7 mouse cellular contexts compared by ENCODE assay signal in genomic region chr19:57124138-57124519, GRCm38 (mm10).
A peak's percentile ranks its signal among the peaks of the same experiment; 100 is the strongest.
DNase-seq lines count a peak whose midpoint lies in the region; ATAC-seq and TF ChIP-seq lines count a peak whose summit lies in the region.

No protein-coding gene starts in this region.

- DNase-seq in kidney, adult 2 months = no peak
- no peak for DNase-seq in kidney, postnatal 4 days
- DNase-seq in frontal cortex, adult 2 months (ENCODE audit: extremely low spot score in 1 of 2, low spot score in 1 of 2) = no peak
- no peak for DNase-seq in left cerebral cortex, postnatal 14 days (ENCODE audit: low spot score in 2 of 2)

- no peak overlapping the region for H3K4me3 ChIP-seq in kidney, adult 2 months (ENCODE audit: insufficient read depth, low read depth, low read length)
- no peak overlapping the region for H3K4me3 ChIP-seq in bone marrow, adult 2 months (replicated peaks; ENCODE audit: control insufficient read depth, low read depth, low read length)
- H3K4me3 ChIP-seq in cortical plate, adult 2 months (ENCODE audit: insufficient read depth, low read length) = no peak overlapping the region
- no peak overlapping the region for H3K4me3 ChIP-seq in limb, embryonic 13.5 days

- no peak overlapping the region for H3K4me2 ChIP-seq in limb, embryonic 13.5 days (replicated peaks)

- peak overlapping the region; percentile 41 for H3K27ac ChIP-seq in kidney, adult 2 months (ENCODE audit: insufficient read depth, low read depth, low read length)
- peak overlapping the region; percentile 91 for H3K27ac ChIP-seq in bone marrow, adult 2 months (ENCODE audit: control insufficient read depth, insufficient read depth, low read depth, low read length, poor library complexity)
- peak overlapping the region; percentile 48; the same call in 1 of the 2 replicates for H3K27ac ChIP-seq in cortical plate, adult 2 months (ENCODE audit: insufficient read depth, low read length)
- H3K27ac ChIP-seq in limb, embryonic 13.5 days = peak overlapping the region; percentile 34; the same call in 1 of the 2 replicates

- H3K4me1 ChIP-seq in kidney, adult 2 months (ENCODE audit: control insufficient read depth, insufficient read depth, low read length) = no peaks in the 10 kb centered on the region
- H3K4me1 ChIP-seq in bone marrow, adult 2 months (ENCODE audit: control insufficient read depth, insufficient read depth, low read length) = peaks cover 9% of the 10 kb centered on the region; the same call in 1 of the 2 replicates
- peaks cover 2% of the 10 kb centered on the region for H3K4me1 ChIP-seq in cortical plate, adult 2 months (ENCODE audit: control insufficient read depth, insufficient read depth, low read length)
- peaks cover 35% of the 10 kb centered on the region for H3K4me1 ChIP-seq in limb, embryonic 13.5 days

- no peaks in the 10 kb centered on the region for H3K36me3 ChIP-seq in kidney, adult 2 months (ENCODE audit: control insufficient read depth, insufficient read depth, low read length)
- H3K36me3 ChIP-seq in limb, embryonic 13.5 days = no peaks in the 10 kb centered on the region

- TF ChIP-seq POLR2A in kidney, adult 2 months (IDR thresholded peaks at IDR 0.05; ENCODE audit: low read depth, low read length) = no peak
- TF ChIP-seq POLR2A in bone marrow, adult 2 months (IDR thresholded peaks at IDR 0.05; ENCODE audit: borderline replicate concordance, control insufficient read depth, low read depth, low read length) = no peak
- no peak for TF ChIP-seq POLR2A in cortical plate, adult 2 months (IDR thresholded peaks at IDR 0.05; ENCODE audit: extremely low read depth, insufficient read depth, low read length)

- ATAC-seq in limb, embryonic 13.5 days (ENCODE audit: low FRiP score, low read depth) = 0 out of 2 replicates have a peak, but pooled peaks have one; percentile 7

- TF ChIP-seq CTCF in kidney, adult 2 months (conservative IDR thresholded peaks at IDR 0.05; ENCODE audit: insufficient read depth, insufficient read length, low read depth, low read length) = no peak
- no peak for TF ChIP-seq CTCF in bone marrow, adult 2 months (IDR thresholded peaks at IDR 0.05; ENCODE audit: control insufficient read depth, insufficient read depth, low read length)
- no peak for TF ChIP-seq CTCF in cortical plate, adult 2 months (IDR thresholded peaks at IDR 0.05; ENCODE audit: extremely low read depth, insufficient read depth, low read length)

- H3K9me3 ChIP-seq in limb, embryonic 13.5 days = no peaks in the 10 kb centered on the region

- H3K27me3 ChIP-seq in kidney, adult 2 months (replicated peaks; ENCODE audit: control insufficient read depth, insufficient read depth, low read length) = no peaks in the 10 kb centered on the region
- no peaks in the 10 kb centered on the region for H3K27me3 ChIP-seq in limb, embryonic 13.5 days

- 64% methylated on average over 2 of the region's 2 CpGs for WGBS in kidney, adult 2 months
- WGBS in bone marrow, adult 2 months = 64% methylated on average over 2 of the region's 2 CpGs
- 55% methylated on average over 2 of the region's 2 CpGs for WGBS in limb, embryonic 13.5 days

- H3K9ac ChIP-seq in limb, embryonic 13.5 days = no peak overlapping the region

- intact Hi-C loops in left cerebral cortex, postnatal 14 days (cut with DNase I) = no loop called here

Comparison
In these comparisons a context has a peak if more than half of its experiments do, and no peak if none do; other contexts are left out.
1. H3K27ac ChIP-seq: peak in every context shown above with its lines; median percentile 91 in bone marrow, adult 2 months; 48 in cortical plate, adult 2 months; 41 in kidney, adult 2 months; 34 in limb, embryonic 13.5 days.